Mouse (Mus musculus) liver, embryonic 14.5 days (tissue): ENCODE data around the gene Gm3486. TPM values are rescaled to one million over a fixed set of nuclear protein-coding genes. Genes with fewer than 3 reads are reported as not detected.
"Not testable (repeated sequence)": the region's sequence is repeated elsewhere in the genome, so short reads cannot be mapped to it uniquely, and the experiment has no call there.

ENCODE experiments used
- ATAC-seq: fragments of 200-750 bp; cut with Nextera tagmentation; 2 replicates; pipeline ENCODE4 v1.8.0; 2017; ENCODE audit warnings: moderate number of reproducible peaks, mild to moderate bottlenecking, moderate library complexity; ENCODE audit not compliant: insufficient read depth
- DNase-seq, 3 experiments: peaks; one replicate each; pipeline ENCODE4 v3.0.0-alpha.2; 2012 to 2013; ENCODE audit warnings: low read depth in 3 of 3, low spot score in 3 of 3
- H3K27ac ChIP-seq: fragments of 300-500 bp; sonication (generic); 2 replicates; pipeline ENCODE4 v1.5.1; 2014; ENCODE audit warnings: moderate library complexity, mild to moderate bottlenecking, control low read depth, inconsistent platforms
- H3K27me3 ChIP-seq: fragments of 300-500 bp; sonication (generic); 2 replicates; pipeline ENCODE4 v1.6.1; 2014; ENCODE audit warnings: mild to moderate bottlenecking, low read length, moderate library complexity; ENCODE audit not compliant: control insufficient read depth, insufficient read depth
- H3K36me3 ChIP-seq: fragments of 300-500 bp; sonication (generic); replicated peaks from 2 replicates; pipeline ENCODE4 v1.6.1; 2014; ENCODE audit warnings: low read depth; ENCODE audit not compliant: control insufficient read depth, insufficient read depth
- H3K4me1 ChIP-seq, 2 experiments: fragments of 200-500 bp in 1 of 2; fragments of 300-500 bp in 1 of 2; sonication (generic) in 1 of 2; replicated peaks; 2 replicates each; pipeline ENCODE4 v1.6.1; 2012 to 2014; ENCODE audit warnings: antibody characterized with exemption in 1 of 2, inconsistent platforms in 1 of 2, low read length in 1 of 2; ENCODE audit not compliant: control insufficient read depth in 2 of 2, insufficient read depth in 2 of 2
- H3K4me2 ChIP-seq: fragments of 300-500 bp; sonication (generic); 2 replicates; pipeline ENCODE4 v1.6.1; 2014; ENCODE audit warnings: low read depth, mild to moderate bottlenecking, control low read depth, moderate library complexity
- H3K4me3 ChIP-seq, 2 experiments: fragments of 200-500 bp in 1 of 2; fragments of 300-500 bp in 1 of 2; sonication (generic) in 1 of 2; 2 replicates each; pipeline ENCODE4 v1.5.1; 2012 to 2014; ENCODE audit warnings: low read depth in 2 of 2, low read length in 2 of 2, mild to moderate bottlenecking in 2 of 2, control low read depth in 1 of 2, inconsistent platforms in 1 of 2, moderate library complexity in 1 of 2; ENCODE audit not compliant: insufficient read depth in 1 of 2
- H3K9ac ChIP-seq: fragments of 300-500 bp; sonication (generic); replicated peaks from 2 replicates; pipeline ENCODE4 v1.6.1; 2014; ENCODE audit warnings: mild to moderate bottlenecking, control low read depth, moderate library complexity
- H3K9me3 ChIP-seq: fragments of 300-500 bp; sonication (generic); 2 replicates; pipeline ENCODE4 v1.6.1; 2016; ENCODE audit warnings: low read length, mixed read lengths; ENCODE audit not compliant: control insufficient read depth
- WGBS: fragments of 180-500 bp; shearing (Covaris S2); extraction: QIAGEN DNeasy Blood & Tissue Kit; methylation state at CpG from one replicate; pipeline ENCODE4 v1.1.7; 2014; ENCODE audit not compliant: insufficient replicate concordance; 5-methylcytosine and 5-hydroxymethylcytosine counted together
- polyA plus RNA-seq, 2 experiments: library from polyadenylated mRNA; depleted of rRNA in 1 of 2; stranded (reverse) in 1 of 2; unstranded in 1 of 2; fragments of >200 nt; fragmentation: Nextera tagmentation in 1 of 2; extraction: Ambion mirVana in 1 of 2; gene quantifications; 2 replicates each; pipeline versions ENCODE4 v1.2.1 to v1.2.3; 2012 to 2014

Gene Gm3486
- not detected in 2 replicates for polyA plus RNA-seq (2012; rRNA removed)
- polyA plus RNA-seq (2014; fragmentation: Nextera tagmentation; extraction: Ambion mirVana): not detected in 2 replicates

DNA sequence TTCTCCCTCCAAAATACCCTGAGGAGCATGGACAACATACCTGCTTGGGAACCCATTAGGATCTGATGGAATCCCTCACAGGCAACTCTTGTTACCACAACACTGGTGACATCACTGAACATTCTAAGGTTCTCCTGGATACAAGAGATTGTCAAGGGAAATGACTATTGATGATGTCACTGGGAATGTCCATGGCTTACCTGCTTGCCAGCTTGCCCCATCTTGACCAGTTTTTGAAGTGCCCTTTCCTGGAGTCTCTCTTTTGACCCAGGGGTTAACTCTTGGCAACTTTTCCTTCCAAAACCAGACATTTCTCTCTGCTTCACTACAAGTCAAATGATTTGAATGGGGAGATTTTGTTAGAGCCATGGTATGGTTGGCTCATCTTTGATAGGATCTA, at the start of gene Gm3486:
TSS of gene Gm3486 (minus strand) at position 101 of the 400 bp plus-strand sequence.
- not testable (repeated sequence) for H3K9ac ChIP-seq, ATAC-seq, H3K27me3 ChIP-seq, H3K4me1 ChIP-seq, H3K4me3 ChIP-seq, H3K27ac ChIP-seq, H3K36me3 ChIP-seq, H3K9me3 ChIP-seq, H3K4me2 ChIP-seq, DNase-seq

DNA sequence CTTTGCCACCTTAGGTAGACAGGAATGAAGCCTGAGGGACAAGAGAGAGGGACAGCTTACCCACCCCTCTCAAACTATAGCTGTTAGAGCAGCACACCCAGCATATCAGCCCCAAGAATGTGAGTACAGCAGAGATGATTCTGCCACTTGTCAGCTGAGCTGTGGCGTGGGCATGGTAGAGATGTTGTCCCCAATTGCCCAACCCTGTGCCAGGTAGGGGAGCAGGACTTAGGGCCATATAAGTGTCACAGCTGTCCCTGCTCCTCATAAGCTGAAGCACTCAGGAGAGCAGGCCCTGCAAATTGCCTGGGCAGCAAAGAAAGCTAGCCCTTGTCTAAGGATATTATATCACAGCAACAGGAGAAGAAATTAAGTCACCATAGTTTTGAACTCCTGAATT, 35.4 kb upstream of the Gm3486 start:
- 47% methylated on average over 1 of the region's 1 CpGs for WGBS
- H3K9me3 ChIP-seq, DNase-seq, H3K4me1 ChIP-seq, H3K4me3 ChIP-seq, ATAC-seq, H3K36me3 ChIP-seq, H3K27me3 ChIP-seq, H3K9ac ChIP-seq, H3K4me2 ChIP-seq, H3K27ac ChIP-seq: not testable (repeated sequence)

DNA sequence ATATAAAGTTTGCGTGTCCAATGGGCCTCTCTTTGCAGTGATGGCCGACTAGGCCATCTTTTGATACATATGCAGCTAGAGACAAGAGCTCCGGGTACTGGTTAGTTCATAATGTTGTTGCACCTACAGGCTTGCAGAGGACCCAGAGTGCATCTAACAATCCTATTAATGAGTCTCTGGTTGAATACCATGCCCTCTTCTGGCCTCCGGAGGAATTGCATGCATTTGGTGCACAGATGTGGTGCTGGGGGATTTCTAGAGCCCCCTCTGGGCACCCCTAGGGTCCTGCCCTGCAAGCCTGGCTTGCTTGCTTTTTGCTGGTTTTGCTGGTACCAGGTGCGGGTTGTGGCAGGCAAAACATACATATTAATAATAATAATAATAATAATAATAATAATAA, 31.4 kb upstream of the Gm3486 start:
- DNase-seq, H3K27ac ChIP-seq, H3K9me3 ChIP-seq, H3K9ac ChIP-seq, H3K4me1 ChIP-seq, H3K27me3 ChIP-seq, H3K4me2 ChIP-seq, H3K4me3 ChIP-seq, H3K36me3 ChIP-seq, ATAC-seq: not testable (repeated sequence)
- 56% methylated on average over 5 of the region's 5 CpGs for WGBS

DNA sequence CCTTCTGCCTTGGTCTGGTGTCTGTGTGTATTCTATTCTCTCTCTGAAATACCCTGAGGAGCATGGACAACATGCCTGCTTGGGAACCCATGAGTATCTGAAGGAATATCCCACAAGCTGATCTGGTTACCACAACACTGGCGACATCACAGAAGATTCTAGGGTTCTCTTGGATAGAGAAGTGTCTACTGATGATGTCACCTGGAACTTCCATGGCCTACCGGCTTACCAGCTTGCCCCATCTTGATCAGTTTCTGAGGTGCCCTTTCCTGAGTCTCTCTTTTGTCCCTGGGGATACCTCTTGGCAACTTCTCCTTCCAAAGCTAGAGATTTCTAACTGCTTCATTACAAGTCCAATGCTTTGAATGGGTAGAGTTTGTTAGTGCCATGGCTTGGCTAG, 35.9 kb downstream of the Gm3486 start, which contains the start of gene Gm7954:
TSS of gene Gm7954 (minus strand) at position 101 of the 400 bp plus-strand sequence.
- H3K9ac ChIP-seq, ATAC-seq, H3K27ac ChIP-seq, H3K9me3 ChIP-seq, H3K36me3 ChIP-seq, H3K4me3 ChIP-seq, DNase-seq, H3K4me1 ChIP-seq, H3K27me3 ChIP-seq, H3K4me2 ChIP-seq: not testable (repeated sequence)
- WGBS: no CpG with 5 or more reads among the region's 2 CpGs

Other genes with a start within 250 kb of the Gm3486 start
- gene Gm2832, start 210.7 kb downstream of the Gm3486 start, polyA plus RNA-seq (2012; rRNA removed): not detected in 2 replicates
- gene Gm2832, start 210.7 kb downstream of the Gm3486 start, polyA plus RNA-seq (2014; fragmentation: Nextera tagmentation; extraction: Ambion mirVana): not detected in 2 replicates
- gene Gm5798, start 140.9 kb downstream of the Gm3486 start, polyA plus RNA-seq (2012; rRNA removed): not detected in 2 replicates
- not detected in 2 replicates for gene Gm5798, start 140.9 kb downstream of the Gm3486 start, polyA plus RNA-seq (2014; fragmentation: Nextera tagmentation; extraction: Ambion mirVana)
- gene Gm7945, start 103.1 kb downstream of the Gm3486 start, polyA plus RNA-seq (2012; rRNA removed): not detected in 2 replicates
- not detected in 2 replicates for gene Gm7945, start 103.1 kb downstream of the Gm3486 start, polyA plus RNA-seq (2014; fragmentation: Nextera tagmentation; extraction: Ambion mirVana)
- gene Gm6482, start 81.2 kb downstream of the Gm3486 start, polyA plus RNA-seq (2012; rRNA removed): not detected in 2 replicates
- not detected in 2 replicates for gene Gm6482, start 81.2 kb downstream of the Gm3486 start, polyA plus RNA-seq (2014; fragmentation: Nextera tagmentation; extraction: Ambion mirVana)
- not detected in 2 replicates for gene Gm7954, start 36.0 kb downstream of the Gm3486 start, polyA plus RNA-seq (2012; rRNA removed)
- not detected in 2 replicates for gene Gm7954, start 36.0 kb downstream of the Gm3486 start, polyA plus RNA-seq (2014; fragmentation: Nextera tagmentation; extraction: Ambion mirVana)
- not detected in 2 replicates for gene Gm7970, start 66.1 kb upstream of the Gm3486 start, polyA plus RNA-seq (2012; rRNA removed)
- not detected in 2 replicates for gene Gm7970, start 66.1 kb upstream of the Gm3486 start, polyA plus RNA-seq (2014; fragmentation: Nextera tagmentation; extraction: Ambion mirVana)
- not detected in 2 replicates for gene 1700049E17Rik2, start 83.7 kb upstream of the Gm3486 start, polyA plus RNA-seq (2012; rRNA removed)
- gene 1700049E17Rik2, start 83.7 kb upstream of the Gm3486 start, polyA plus RNA-seq (2014; fragmentation: Nextera tagmentation; extraction: Ambion mirVana): not detected in 2 replicates
- gene Gm3072, start 135.1 kb upstream of the Gm3486 start, polyA plus RNA-seq (2012; rRNA removed): not detected in 2 replicates
- not detected in 2 replicates for gene Gm3072, start 135.1 kb upstream of the Gm3486 start, polyA plus RNA-seq (2014; fragmentation: Nextera tagmentation; extraction: Ambion mirVana)
- not detected in 2 replicates for gene Gm3676, start 157.0 kb upstream of the Gm3486 start, polyA plus RNA-seq (2012; rRNA removed)
- not detected in 2 replicates for gene Gm3676, start 157.0 kb upstream of the Gm3486 start, polyA plus RNA-seq (2014; fragmentation: Nextera tagmentation; extraction: Ambion mirVana)
- not detected in 2 replicates for gene Gm8068, start 212.4 kb upstream of the Gm3486 start, polyA plus RNA-seq (2012; rRNA removed)
- gene Gm8068, start 212.4 kb upstream of the Gm3486 start, polyA plus RNA-seq (2014; fragmentation: Nextera tagmentation; extraction: Ambion mirVana): not detected in 2 replicates